Mouse (Mus musculus) liver, embryonic 12.5 days (tissue): ENCODE measurements around the gene Cel. TPM values are rescaled to one million over a fixed set of nuclear protein-coding genes. Genes with fewer than 3 reads are reported as not detected.

ENCODE experiments used
- ATAC-seq: fragments of 200-750 bp; cut with Nextera tagmentation; 2 replicates; pipeline ENCODE4 v1.8.0; 2017; ENCODE audit warnings: moderate number of reproducible peaks, mild to moderate bottlenecking, moderate library complexity
- H3K27ac ChIP-seq: fragments of 300-500 bp; sonication (generic); 2 replicates; pipeline ENCODE4 v1.5.1; 2016; ENCODE audit warnings: mild to moderate bottlenecking
- H3K27me3 ChIP-seq: fragments of 300-500 bp; sonication (generic); replicated peaks from 2 replicates; pipeline ENCODE4 v1.6.1; 2016; ENCODE audit warnings: mild to moderate bottlenecking, moderate library complexity
- H3K36me3 ChIP-seq: fragments of 300-500 bp; sonication (generic); 2 replicates; pipeline ENCODE4 v1.6.1; 2016; ENCODE audit warnings: mild to moderate bottlenecking, moderate library complexity
- H3K4me1 ChIP-seq: fragments of 300-500 bp; sonication (generic); 2 replicates; pipeline ENCODE4 v1.6.1; 2016
- H3K4me2 ChIP-seq: fragments of 300-500 bp; sonication (generic); 2 replicates; pipeline ENCODE4 v1.6.1; 2016; ENCODE audit warnings: mild to moderate bottlenecking, moderate library complexity
- H3K4me3 ChIP-seq: fragments of 300-500 bp; sonication (generic); 2 replicates; pipeline ENCODE4 v1.5.1; 2016; ENCODE audit warnings: mild to moderate bottlenecking, moderate library complexity
- H3K9ac ChIP-seq: fragments of 300-500 bp; sonication (generic); 2 replicates; pipeline ENCODE4 v1.6.1; 2016; ENCODE audit warnings: mild to moderate bottlenecking, moderate library complexity
- H3K9me3 ChIP-seq: fragments of 300-500 bp; sonication (generic); replicated peaks from 2 replicates; pipeline ENCODE4 v1.6.1; 2016; ENCODE audit warnings: mild to moderate bottlenecking, moderate library complexity
- WGBS: fragments of 180-500 bp; shearing (Covaris S2); methylation state at CpG from one replicate; pipeline ENCODE4 v1.1.7; 2016; ENCODE audit not compliant: insufficient replicate concordance; 5-methylcytosine and 5-hydroxymethylcytosine counted together
- polyA plus RNA-seq: library from polyadenylated mRNA; unstranded; fragments of >200 nt; fragmentation: Nextera tagmentation; extraction: Ambion mirVana; gene quantifications from 2 replicates; pipeline ENCODE4 v1.2.1, GENCODE M21; 2016

The Cel gene
- polyA plus RNA-seq, 1 experiment from 2014 or later, result not detected

DNA sequence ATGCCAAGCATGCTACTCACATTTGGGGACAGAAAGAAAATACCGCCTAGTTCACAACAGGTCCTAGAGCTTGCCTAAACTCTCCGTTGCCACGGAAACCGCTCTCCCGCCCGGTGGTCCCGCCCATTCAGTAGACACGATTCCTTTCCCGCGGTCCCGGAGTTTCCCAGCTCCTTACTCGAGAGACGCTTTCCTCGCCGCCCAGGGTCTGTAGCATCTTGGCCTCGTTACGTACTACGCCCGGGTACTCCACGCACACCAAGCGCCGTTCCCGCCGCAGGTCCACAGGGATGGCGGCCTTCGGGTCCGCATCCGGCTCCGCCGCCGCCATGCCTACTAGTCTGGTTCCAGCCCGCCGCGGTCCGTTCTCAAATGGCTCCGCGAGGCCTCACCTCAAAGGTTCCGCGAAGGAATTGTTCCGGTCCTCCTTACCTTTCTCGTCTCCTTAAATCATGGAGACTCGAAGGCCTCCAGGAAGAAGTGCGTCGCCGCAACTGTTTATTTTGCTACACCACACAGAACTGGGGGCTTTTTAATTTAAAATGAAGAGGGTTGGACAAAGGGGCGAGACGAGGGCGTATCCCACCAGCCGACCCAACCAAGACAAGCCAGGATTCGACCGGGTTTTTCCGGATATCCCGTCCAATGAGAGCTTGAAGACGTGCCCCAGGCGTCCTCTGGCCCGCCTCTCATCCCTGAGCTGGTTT lies 19.6 kb upstream of the Cel start:
- Histone ChIP-seq H3K9ac (peak overlapping the region; percentile 75), H3K4me1 (peaks cover 38% of the 10 kb centered on the region), H3K27ac (peak overlapping the region; percentile 77), H3K27me3 (no peaks in the 10 kb centered on the region; the same call in 1 of the 2 replicates), H3K9me3 (no peaks in the 10 kb centered on the region), H3K4me3 (peak overlapping the region; percentile 78), H3K4me2 (peak overlapping the region; percentile 76), H3K36me3 (peaks cover 32% of the 10 kb centered on the region)
- under 1% methylated on average over 56 of the region's 56 CpGs for WGBS
- peak; percentile 88 for ATAC-seq

GRCm38 (mm10) chr2:28578003-28578402 lies 14.8 kb upstream of the Cel start:
- Histone ChIP-seq H3K4me1 (peaks cover 16% of the 10 kb centered on the region), H3K27me3 (no peaks in the 10 kb centered on the region), H3K9ac (no peak overlapping the region), H3K4me2 (no peak overlapping the region), H3K27ac (no peak overlapping the region), H3K9me3 (no peaks in the 10 kb centered on the region), H3K36me3 (peaks cover 80% of the 10 kb centered on the region), H3K4me3 (no peak overlapping the region)
- ATAC-seq, result no peak
- 73% methylated on average over 5 of the region's 5 CpGs for WGBS

GRCm38 (mm10) chr2:28576815-28577214 lies 13.6 kb upstream of the Cel start:
- H3K4me1 ChIP-seq, result peaks cover 10% of the 10 kb centered on the region
- ATAC-seq, result no peak
- 88% methylated on average over 3 of the region's 3 CpGs for WGBS
- no peak overlapping the region for H3K9ac ChIP-seq
- no peak overlapping the region for H3K4me2 ChIP-seq
- no peaks in the 10 kb centered on the region for H3K9me3 ChIP-seq
- H3K27me3 ChIP-seq, result no peaks in the 10 kb centered on the region
- H3K36me3 ChIP-seq, result peaks cover 91% of the 10 kb centered on the region
- H3K4me3 ChIP-seq, result no peak overlapping the region
- H3K27ac ChIP-seq, result no peak overlapping the region

- Histone ChIP-seq H3K4me3 (no peak overlapping the region), H3K36me3 (peaks cover 98% of the 10 kb centered on the region), H3K9me3 (no peaks in the 10 kb centered on the region), H3K27me3 (no peaks in the 10 kb centered on the region), H3K4me2 (no peak overlapping the region), H3K9ac (no peak overlapping the region), H3K4me1 (no peaks in the 10 kb centered on the region), H3K27ac (no peak overlapping the region)
- ATAC-seq, result no peak
- WGBS, result 77% methylated on average over 4 of the region's 4 CpGs
Observed at GRCm38 (mm10) chr2:28575341-28575740, 12.1 kb upstream of the Cel start.

- Histone ChIP-seq H3K9ac (no peak overlapping the region), H3K9me3 (no peaks in the 10 kb centered on the region), H3K4me1 (no peaks in the 10 kb centered on the region), H3K27ac (no peak overlapping the region), H3K4me3 (no peak overlapping the region), H3K4me2 (no peak overlapping the region), H3K27me3 (no peaks in the 10 kb centered on the region), H3K36me3 (peaks cover 95% of the 10 kb centered on the region)
- 82% methylated on average over 2 of the region's 3 CpGs for WGBS
- ATAC-seq, result no peak
Observed at GRCm38 (mm10) chr2:28569903-28570302, 6.7 kb upstream of the Cel start.

- no peak overlapping the region for H3K9ac ChIP-seq
- peaks cover 61% of the 10 kb centered on the region for H3K36me3 ChIP-seq
- 57% methylated on average over 5 of the region's 5 CpGs for WGBS
- no peak for ATAC-seq
- H3K4me1 ChIP-seq, result no peaks in the 10 kb centered on the region
- no peak overlapping the region for H3K27ac ChIP-seq
- no peaks in the 10 kb centered on the region for H3K27me3 ChIP-seq
- H3K9me3 ChIP-seq, result no peaks in the 10 kb centered on the region
- no peak overlapping the region for H3K4me3 ChIP-seq
- no peak overlapping the region for H3K4me2 ChIP-seq
Observed at GRCm38 (mm10) chr2:28566545-28566944, 3.3 kb upstream of the Cel start.

DNA sequence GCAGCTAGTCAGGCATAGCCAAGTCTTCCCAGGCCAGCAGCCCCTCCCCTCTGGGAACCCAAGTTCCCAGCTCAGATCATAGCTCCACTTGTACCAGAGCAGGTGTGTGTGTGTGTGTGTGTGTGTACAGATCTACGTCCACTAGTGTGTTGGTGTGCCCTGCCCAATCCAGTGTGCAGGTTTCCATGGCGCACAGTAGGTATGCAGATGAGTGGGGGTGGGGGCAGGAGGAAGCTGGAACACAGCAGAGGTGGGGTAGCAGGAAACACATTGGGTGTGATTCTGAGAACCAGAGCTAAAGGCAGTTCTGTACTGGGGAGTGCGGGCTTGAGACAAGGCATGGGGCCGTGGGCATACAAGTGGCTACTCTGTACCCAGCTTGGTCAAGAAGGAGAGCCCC lies 1.2 kb upstream of the Cel start:
- 69% methylated on average over 4 of the region's 4 CpGs for WGBS
- H3K4me1 ChIP-seq, result no peaks in the 10 kb centered on the region
- ATAC-seq, result no peak

DNA sequence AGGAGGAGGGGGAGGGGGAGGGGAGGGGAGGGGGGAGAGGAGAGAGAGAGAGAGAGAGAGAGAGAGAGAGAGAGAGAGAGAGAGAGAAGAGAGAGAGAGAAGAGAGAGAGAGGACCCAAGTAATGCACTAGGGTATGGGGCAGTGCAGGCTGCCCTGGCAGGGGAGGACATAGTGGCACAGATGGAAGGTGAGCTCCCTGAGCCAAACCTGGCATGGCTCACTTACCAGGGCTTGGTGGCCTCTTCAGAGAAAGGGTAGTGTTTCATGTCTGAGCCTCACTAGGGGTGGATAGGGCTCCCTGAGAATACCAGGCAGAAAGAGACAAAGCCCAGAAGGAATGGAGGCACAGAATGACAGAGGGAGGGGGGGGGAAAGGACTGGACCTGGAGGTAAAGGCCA lies 627 bp upstream of the Cel start:
- Histone ChIP-seq H3K4me1 (no peaks in the 10 kb centered on the region), H3K4me3 (no peak overlapping the region), H3K9me3 (no peaks in the 10 kb centered on the region), H3K27me3 (no peaks in the 10 kb centered on the region), H3K27ac (no peak overlapping the region), H3K36me3 (peaks cover 34% of the 10 kb centered on the region), H3K9ac (no peak overlapping the region), H3K4me2 (no peak overlapping the region)
- ATAC-seq, result no peak

More for the DNA sequence above, 1.2 kb upstream of the Cel start:
- no peaks in the 10 kb centered on the region for H3K27me3 ChIP-seq
- H3K4me3 ChIP-seq, result no peak overlapping the region
- no peaks in the 10 kb centered on the region for H3K9me3 ChIP-seq
- H3K4me2 ChIP-seq, result no peak overlapping the region
- H3K9ac ChIP-seq, result no peak overlapping the region
- peaks cover 40% of the 10 kb centered on the region for H3K36me3 ChIP-seq
- no peak overlapping the region for H3K27ac ChIP-seq

GRCm38 (mm10) chr2:28557452-28557851 lies 5.8 kb downstream of the Cel start:
- no peak overlapping the region for H3K9ac ChIP-seq
- H3K4me2 ChIP-seq, result no peak overlapping the region
- no peak overlapping the region for H3K27ac ChIP-seq
- 61% methylated on average over 5 of the region's 5 CpGs for WGBS
- no peak overlapping the region for H3K4me3 ChIP-seq
- H3K4me1 ChIP-seq, result no peaks in the 10 kb centered on the region
- ATAC-seq, result no peak
- H3K9me3 ChIP-seq, result no peaks in the 10 kb centered on the region
- H3K27me3 ChIP-seq, result no peaks in the 10 kb centered on the region; the same call in 1 of the 2 replicates
- H3K36me3 ChIP-seq, result no peaks in the 10 kb centered on the region

- ATAC-seq, result no peak
- Histone ChIP-seq H3K4me2 (no peak overlapping the region), H3K27me3 (no peaks in the 10 kb centered on the region; the same call in 1 of the 2 replicates), H3K9me3 (no peaks in the 10 kb centered on the region), H3K36me3 (peaks cover 15% of the 10 kb centered on the region), H3K27ac (no peak overlapping the region), H3K9ac (no peak overlapping the region), H3K4me1 (no peaks in the 10 kb centered on the region), H3K4me3 (no peak overlapping the region)
- 75% methylated on average over 5 of the region's 5 CpGs for WGBS
Observed at GRCm38 (mm10) chr2:28552301-28552700, 10.9 kb downstream of the Cel start.

GRCm38 (mm10) chr2:28549157-28549556 lies 14.0 kb downstream of the Cel start:
- Histone ChIP-seq H3K9me3 (no peaks in the 10 kb centered on the region), H3K27me3 (no peaks in the 10 kb centered on the region), H3K4me1 (no peaks in the 10 kb centered on the region), H3K9ac (no peak overlapping the region), H3K36me3 (peaks cover 15% of the 10 kb centered on the region), H3K4me2 (no peak overlapping the region), H3K4me3 (no peak overlapping the region), H3K27ac (no peak overlapping the region)
- no peak for ATAC-seq
- 77% methylated on average over 13 of the region's 13 CpGs for WGBS

GRCm38 (mm10) chr2:28547237-28548172 lies 15.7 kb downstream of the Cel start:
- H3K4me1 ChIP-seq, result no peaks in the 10 kb centered on the region
- peaks cover 15% of the 10 kb centered on the region for H3K36me3 ChIP-seq
- H3K4me2 ChIP-seq, result no peak overlapping the region
- no peaks in the 10 kb centered on the region for H3K9me3 ChIP-seq
- H3K9ac ChIP-seq, result no peak overlapping the region
- no peak overlapping the region for H3K27ac ChIP-seq
- no peaks in the 10 kb centered on the region for H3K27me3 ChIP-seq
- peak; percentile 8; the same call in 1 of the 2 replicates for ATAC-seq
- WGBS, result 40% methylated on average over 11 of the region's 11 CpGs
- no peak overlapping the region for H3K4me3 ChIP-seq
